Mouse (Mus musculus) right cerebral cortex, adult 2 months (tissue): ENCODE results near the gene Inip.
"Not testable (repeated sequence)": the region's sequence is repeated elsewhere in the genome, so short reads cannot be mapped to it uniquely, and the experiment has no call there.

Experiments used
- DNase-seq, 2 experiments: peaks; one replicate each; pipeline ENCODE4 v3.0.0; 2021 to 2022; ENCODE audit warnings: low spot score in 2 of 2

Gene Inip

DNA sequence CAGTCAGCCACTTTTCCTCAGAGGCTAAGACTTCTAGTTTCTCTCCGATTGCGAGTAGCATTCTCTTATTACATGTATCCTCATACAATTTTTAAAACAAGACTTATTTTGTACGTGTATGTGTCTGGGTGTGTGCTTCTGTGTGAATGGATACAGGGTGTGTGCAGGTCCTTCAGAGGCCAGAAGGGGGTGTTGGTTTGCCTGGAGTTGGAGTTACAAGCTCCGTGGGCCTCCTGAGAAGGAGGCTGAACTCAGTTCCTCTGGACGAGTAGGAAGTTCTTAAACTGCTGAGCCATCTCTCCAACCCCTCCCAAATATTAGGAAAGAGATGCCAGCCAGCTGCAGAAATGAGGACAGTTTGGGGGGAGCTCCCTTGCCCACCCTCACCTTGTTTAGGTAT lies 7.0 kb upstream of the Inip start:
- DNase-seq, result no peak

DNA sequence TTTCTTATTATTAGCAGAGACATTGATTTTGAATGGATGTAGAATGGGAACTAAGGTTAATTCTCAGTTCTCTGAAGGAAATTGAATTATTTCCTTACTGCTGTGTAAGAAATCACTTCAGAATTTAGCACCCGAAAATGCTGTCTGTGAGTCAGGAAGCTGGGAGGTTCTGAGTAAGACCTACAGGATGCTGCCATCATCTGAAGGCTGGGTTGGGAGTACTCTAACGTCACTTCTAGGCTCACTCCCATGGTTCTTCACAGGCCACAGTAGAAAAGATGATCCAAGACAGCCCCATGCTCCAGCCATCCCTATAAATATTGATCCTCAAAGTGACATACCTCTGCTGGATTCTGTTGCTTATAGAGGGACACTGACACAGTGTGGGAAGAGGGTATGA lies 6.1 kb upstream of the Inip start:
- no peak for DNase-seq

DNA sequence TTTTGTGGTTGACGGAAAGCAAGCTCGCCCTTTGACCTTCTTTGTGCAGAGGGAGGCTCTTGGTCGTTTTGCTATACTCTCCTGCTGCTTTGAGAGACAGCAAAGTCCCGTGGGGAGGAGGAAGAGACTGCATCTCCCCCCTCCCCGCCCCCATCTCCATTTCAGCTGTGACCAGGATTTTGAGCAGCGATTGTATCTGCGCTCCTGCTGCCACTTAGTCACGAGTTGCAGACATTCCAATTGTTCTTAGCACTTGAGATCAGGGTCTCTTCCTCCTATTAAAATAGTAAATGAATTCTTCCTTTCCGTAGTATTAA lies 5.4 kb upstream of the Inip start:
- no peak for DNase-seq

DNA sequence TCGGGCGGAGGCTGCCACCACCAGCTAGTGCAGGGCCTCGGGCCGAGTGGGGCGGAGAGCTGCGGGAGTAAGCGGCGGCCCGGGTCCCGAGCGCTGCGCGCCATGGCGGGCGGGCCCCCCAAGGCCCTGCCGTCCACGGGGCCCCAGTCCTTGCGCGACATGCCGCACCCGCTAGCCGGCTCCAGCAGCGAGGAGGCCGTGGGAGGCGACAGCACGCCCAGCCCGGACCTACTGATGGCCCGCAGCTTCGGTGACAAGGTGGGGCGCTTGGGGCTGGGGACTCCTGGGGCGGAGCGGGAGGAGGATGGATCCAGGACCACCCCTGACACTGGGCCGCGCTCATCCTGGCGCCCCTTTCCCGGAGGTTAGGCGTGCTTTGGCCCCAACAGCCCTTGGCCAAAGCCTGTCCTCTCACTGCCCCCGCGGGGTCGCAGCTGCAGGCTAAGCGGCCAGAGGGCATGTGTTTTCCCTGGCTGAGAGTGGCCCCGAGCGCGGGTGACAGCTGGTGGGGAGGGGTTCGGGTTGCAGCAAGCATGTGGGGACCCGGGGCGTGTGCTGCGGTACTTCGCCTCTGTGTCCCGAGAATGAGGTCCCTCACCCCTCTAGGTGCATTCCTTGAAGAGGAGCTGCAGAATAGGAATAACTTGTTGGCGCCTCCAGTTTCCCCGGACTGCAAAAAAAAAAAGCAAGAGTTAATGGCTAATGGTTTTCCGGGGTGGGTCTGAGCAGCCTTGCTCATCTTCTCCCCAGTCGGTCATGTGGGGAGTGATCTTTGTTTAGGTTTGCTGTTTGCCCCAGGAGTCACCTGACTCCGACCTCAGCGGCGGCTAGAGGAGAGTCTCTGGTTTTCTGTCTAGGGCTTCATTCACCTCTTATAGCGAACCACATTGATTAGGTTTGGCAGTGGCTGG lies 4.8 kb upstream of the Inip start:
- peak in 1 of 2 experiments; percentile 22 for DNase-seq

DNA sequence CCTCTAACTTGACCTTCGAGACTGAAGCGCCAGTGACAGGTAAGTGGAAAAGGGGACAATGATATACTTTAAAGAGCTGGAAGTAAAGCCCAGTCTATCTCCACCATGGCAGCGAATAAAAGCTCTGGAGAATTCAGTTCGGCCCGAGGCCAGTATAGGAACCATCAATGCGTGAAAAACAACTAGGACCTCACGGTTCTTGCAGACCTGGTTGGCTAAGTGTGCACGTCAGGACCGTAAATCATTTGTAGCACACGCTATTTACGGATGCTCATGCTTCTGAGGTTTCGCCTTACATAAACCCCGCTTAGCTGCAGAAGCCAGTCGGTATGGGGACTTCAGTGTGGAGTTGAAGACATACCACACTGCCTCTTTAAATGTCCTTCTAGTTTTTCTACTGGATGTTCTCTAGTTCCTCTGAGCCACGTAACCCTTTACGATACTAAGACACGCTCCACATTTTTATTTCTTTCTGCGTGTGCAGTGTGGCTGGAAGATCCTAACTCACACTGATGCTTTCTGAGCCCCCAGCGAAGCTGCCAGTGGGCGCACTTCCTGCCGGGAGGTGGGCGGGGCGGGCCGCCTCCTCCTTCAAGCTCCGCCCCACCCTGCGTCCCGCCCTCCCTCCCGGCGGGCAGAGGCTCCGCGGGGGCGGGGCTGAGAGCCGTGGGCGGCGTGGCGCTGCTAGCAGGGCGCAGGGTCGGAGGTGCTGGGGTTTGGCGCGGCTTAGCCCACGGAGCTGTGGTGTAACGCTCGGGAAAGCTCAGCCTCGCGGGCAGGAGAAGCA lies 4.0 kb upstream of the Inip start, which contains the start of gene Snx30:
Snx30 (plus strand) TSS at position 660 of the 787 bp plus-strand sequence.
- DNase-seq, result peak; percentile 88 to 90

DNA sequence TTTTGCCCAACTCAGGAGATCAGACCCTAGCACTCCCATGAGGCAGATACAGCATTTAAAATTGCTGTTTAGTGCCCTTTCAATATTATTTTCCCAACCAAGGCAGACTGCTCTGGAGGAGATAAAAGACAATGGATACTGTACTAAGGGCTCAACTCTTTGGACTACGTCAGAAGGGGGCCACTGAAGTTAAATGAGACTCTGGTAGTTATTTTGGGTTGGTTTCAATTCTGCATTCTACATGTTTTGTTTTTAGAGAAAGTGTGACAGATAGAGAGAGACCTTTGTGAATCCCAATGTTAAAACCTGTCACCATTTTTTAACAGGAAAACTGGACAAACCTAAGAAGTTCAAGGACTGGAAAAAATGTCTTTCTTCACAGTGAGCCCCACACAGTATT lies 3.4 kb upstream of the Inip start:
- no peak for DNase-seq

DNA sequence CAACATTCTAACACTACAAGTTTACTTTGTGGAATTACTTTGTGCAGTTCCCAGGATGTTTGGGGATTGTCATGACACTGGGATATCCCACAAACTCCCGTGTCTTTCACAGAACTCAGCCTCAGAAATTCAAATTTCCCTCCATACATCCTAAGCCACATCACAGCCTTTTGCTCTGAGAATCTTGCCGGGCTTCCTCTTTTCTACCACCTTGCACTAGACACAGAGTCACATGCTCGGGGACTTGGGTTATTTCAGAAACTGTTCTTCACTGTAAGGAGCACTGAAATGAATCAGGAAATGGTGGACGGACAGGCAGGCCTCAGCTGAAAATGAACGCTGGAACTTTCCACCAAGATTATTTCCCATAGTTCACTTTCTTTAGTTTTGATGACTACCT lies 2.0 kb upstream of the Inip start:
- no peak for DNase-seq

DNA sequence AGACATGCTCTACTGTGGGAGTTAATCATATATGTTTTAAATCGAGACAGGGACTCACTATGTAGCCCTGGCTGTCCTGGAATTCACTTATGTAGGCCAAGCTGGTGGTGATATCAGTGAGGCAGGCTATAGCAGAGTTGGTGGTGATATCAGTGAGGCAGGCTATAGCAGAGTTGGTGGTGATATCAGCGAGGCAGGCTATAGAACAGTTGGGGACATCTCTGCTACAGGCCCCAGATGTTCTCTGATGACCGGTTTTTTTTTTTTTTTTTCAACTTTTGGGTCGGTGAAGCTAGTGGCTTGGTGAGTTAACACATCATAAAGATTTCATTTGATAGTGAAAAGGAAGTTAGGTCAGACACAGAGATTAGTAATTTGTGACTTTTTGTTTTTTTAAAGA lies 1.4 kb upstream of the Inip start:
- DNase-seq, result no peak

DNA sequence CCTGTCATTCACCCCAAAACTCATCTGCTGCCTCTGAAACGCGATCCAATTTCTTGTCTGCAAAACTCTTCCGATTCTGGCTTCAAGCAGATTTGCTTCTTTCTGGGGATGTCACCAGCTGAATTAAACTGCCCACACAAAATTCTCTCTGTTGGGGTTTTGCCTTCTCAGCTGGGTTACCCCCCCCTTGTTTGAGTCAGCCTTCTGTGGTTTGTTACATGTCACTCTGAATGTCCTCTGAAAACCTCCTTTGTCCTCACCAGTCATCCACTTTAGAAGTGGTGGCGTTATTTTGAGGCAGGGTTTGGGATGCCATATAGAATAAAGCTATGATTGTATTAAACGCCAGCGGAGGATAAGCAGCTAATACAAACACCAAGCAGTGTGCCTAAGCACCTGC lies 718 bp upstream of the Inip start:
- no peak for DNase-seq

DNA sequence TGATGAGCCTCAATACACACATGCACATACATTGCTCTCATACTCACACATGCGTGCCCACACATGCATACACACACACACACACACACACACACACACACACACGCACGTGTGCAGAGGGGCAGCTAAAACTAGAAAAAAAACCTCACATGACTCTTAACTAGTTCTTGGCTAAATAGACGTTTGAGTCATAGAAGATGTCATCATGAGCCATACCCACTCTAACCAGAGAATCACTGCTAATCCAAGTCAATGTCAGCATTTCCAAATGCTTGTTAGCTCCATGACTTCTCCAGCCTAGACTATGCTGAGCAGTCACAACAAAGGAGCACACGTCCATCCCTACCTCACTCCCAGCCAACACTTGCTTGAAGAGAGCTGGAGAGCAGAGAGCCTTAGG lies 1.2 kb downstream of the Inip start:
- DNase-seq, result no peak

DNA sequence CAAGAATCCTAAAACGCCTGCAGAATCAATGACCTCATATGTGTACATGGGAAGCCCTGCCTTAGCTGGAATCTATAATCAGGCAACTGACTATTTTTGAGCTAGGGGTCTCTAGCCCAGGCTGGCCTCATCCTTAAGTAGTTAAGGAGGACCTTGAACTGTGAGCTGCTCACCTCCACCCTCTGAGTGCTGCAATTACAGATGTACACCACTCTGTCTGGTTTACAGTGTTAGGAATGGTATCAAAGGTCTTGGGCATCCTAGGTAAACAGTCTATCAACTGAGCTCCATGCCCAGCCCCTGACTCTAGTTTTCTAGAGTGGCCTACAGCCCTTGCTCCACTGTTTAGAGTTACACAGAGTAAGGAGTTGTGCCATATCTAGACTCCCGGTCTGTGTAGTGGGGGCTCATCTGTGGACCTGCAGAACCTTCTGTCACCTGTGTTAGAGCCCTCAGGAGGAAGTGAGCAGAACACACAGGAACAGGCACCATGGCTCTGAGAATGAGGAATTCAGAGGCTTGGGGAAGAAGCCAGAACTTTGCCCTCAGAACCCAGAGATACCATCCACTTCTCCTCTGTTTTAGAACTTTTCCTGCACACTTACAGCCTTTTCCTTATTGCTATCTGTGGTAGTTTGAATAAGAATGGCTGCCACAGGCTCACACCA lies 5.5 kb downstream of the Inip start:
- DNase-seq, result no peak

DNA sequence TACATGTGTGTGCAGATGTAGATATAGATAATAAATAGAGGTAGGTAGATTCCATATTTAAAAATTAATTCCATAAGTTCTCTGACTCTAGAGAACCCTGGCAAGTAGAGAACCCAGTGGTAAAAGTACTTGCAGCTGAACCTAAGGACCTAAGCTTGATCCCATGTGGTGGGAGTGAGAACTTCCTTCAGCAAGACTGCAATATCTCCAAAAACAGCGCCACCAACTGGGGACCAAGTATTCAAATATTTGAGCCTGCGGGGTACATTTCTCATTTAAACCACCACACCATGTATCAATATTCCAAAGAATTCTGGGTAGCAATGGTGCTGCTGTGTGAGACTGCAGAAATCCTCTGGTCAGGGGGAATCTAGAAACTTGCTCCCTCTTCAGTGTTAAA lies 7.3 kb downstream of the Inip start:
- no peak for DNase-seq

DNA sequence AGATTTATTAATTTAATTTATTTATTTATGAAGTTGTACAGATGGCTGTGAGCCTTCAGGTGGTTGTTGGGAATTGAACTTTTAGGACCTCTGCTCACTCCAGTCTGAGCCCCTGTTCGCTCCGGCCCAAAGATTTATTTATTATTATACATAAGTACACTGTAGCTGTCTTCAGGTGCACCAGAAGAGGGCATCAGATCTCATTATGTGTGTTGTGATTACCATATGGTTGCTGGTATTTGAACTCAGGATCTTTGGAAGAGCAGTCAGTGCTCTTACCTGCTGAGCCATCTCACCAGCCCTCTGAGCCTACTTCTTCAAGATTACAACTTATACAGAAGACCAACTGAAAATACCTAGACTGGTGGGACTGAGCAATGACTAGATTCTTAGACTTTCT lies 7.8 kb downstream of the Inip start:
- DNase-seq, result not testable (repeated sequence)

DNA sequence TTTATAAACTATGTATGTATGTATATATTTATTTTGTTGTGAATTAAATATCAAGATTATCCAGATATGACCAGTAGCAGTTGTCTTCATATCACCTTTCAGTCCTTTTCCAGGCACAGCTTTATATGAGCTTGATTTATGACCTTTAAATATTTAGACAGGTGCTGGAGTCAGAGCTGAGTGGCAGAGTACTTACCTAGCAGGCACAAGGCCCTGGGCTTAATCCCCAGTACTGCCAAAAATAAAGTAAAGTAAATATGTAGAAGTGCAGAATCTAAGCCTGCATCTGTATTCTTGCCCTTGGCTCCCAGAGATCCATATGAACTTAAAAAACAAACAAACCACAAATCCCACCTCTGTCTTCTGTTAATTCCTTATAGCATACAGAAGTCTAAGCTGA lies 12.4 kb downstream of the Inip start:
- DNase-seq, result no peak

DNA sequence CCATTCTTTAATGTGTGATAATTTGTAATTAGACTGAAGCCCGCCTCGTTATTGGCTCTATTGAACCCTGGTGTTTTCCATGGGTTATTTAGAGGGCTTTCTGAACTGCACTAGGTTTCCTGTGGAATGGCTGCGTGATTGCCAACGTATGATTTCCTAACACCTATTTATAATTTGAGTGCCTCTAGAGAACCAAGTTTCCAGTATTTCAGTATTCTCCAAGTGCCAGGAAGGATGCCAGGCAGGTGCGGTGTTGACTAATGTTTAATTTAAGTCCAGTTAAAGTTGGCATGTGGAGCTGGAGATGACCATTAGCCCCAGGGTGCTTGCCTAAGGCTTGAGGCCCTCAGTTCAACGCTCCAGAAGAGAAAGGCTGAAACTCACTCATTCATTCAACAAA lies 14.3 kb downstream of the Inip start:
- no peak for DNase-seq

DNA sequence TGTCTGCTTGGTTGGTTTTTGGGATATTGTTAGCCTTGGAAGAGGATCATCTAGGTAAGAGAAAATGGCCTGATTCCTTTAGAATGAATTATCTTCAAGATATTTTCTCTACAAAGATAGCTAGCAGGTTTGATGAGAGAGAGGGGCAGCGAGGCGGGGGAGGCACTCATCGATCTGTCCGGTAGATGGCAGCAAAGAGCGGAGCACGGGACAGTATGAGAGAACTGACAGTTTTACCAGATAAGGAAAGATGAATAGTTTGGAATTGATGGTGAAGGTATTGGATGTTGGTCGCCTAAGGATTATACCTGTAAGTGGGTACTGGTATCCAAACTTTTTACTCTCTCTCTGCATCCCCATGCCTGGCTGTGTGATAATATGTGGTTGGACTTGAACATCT lies 14.7 kb downstream of the Inip start:
- DNase-seq, result peak; percentile 80 to 84

DNA sequence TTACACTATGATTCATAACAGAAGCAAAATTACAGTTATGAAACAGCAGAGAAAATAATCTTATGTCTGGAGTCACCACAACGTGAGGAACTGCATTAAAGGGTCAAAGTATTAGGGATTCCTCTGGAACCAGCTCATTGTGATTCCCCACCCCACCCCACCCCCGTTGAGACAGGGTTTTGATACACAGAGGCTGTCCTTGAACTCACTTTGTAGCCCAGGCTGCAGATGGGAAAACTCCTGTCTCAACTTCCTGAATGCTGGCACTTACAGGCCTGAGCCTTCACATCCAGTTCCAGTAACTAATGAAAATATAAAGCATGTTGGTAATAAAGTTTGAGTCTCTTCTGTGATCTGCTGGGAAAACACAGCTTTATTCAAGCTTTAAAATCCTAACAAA lies 16.0 kb downstream of the Inip start:
- DNase-seq, result no peak

DNA sequence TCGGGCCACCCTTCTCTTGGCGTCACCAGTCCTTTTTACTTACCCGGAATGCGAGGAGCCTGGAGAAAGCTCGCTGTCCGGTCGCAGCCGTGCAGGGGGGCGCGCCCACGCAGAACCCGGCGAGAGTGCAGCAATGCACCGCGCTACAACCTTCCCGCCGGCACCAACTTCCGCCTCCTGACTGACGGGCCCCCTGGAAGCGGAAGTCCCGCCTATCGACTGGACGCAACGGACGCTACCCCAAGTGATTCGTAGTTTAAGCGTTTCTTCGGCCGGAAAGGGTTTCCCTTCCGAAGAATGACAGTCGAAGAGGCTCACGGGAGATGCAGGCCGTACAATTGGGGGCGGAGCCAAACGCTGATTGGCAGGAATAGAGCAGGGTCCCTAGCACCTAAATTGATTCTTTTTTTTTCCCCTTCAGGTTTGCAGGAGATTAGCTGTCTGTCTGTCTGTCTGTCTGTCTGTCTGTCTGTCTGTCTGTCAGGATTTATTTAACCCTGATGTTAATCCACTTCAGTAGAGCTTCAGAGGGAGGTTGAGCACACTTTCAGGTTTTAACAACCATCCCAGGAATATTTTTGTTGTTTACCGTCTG lies 17.6 kb downstream of the Inip start:
- DNase-seq, result peak; percentile 96 to 97

DNA sequence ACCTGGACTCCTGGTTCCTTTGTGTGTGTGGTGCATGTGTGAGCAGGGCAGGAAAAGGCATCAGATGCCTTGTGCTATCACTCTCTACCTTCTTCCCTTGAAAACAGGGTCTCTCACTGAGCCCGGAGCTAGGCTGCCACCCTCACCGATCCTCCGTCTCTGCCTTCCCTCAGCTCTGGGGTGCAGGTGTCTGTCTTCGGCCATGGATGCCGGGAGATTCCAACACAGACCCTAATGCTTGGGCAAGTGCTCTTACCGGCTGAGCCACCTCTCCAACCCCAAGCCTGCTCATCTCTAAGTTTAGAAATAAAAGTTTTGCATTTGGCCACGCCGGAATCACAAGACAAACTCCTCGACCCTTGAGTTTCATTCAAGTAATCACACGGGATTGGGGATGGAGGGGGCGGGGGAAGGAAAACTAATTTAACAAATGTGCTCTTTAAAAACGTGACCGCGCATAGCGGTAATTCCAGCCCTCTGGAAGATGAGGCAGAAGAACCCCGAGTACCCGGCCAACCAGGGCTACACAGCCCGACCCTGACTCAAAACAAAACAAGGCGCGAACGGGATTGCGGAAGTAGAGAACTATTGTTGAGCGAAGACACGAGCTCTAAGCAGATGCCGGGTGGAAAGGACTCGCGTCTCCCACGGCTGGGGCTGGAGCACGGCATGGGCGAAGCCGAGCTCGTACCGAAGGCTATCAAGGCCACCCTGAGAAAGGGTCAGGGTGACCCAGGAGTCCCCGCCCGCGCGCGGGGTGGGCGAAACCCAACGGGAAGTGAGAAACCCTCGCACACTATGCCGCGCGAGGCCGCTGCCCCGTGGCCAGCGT lies 18.3 kb downstream of the Inip start:
- DNase-seq, result peak in 1 of 2 experiments; percentile 40

DNA sequence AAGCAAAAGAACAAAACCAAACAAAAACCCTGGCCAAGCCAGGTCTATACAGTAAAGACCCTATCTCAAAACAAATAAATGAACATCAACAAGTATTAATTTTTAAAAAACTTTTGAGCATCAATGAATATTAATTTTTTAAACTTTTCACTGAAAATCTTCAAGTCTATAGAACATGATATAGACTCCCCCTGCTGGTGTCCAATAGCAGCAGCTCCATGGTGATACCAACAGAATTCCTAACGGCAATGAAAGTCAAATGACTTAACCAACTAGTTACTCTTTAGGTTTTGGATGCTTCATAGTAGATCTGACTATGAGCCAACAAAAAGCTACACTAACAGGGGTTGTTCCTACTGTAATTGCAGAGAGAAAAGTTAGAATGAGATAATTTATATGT lies 20.8 kb downstream of the Inip start:
- no peak for DNase-seq

DNA sequence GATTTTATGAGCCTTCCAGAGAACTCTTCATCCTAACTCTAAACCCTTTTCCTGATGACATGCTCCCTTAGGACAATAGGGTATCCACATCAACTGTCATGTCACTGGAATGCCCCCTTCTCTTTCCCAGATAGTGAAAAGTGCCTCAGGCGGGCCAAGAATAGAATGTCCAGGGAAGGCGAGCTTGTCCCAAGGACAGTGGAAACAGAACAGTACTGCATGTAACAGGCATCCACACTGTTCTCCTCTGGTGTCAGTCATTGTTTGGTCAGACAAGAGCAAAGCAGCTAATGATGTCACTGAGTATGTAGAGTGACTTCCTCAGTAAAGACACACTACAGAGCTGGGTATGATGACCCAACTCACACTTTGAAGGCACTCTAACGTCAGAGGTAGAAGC lies 23.6 kb downstream of the Inip start:
- DNase-seq, result no peak
